Mouse (Mus musculus) CH12.LX (cell line): Measurements from ENCODE around the gene Cacnb4.

ENCODE experiments used
- CTCF ChIP-seq, 2 experiments: IDR thresholded peaks in 1 of 2; conservative IDR thresholded peaks in 1 of 2; 2 replicates each; pipeline ENCODE4 v1.5.1; 2011 to 2012; ENCODE audit warnings: low read depth in 2 of 2, low read length in 2 of 2, improper control_type of control experiment in 1 of 2, inconsistent platforms in 1 of 2, mild to moderate bottlenecking in 1 of 2, moderate library complexity in 1 of 2
- ELF1 ChIP-seq: IDR thresholded peaks from 2 replicates; pipeline ENCODE4 v1.6.1; 2014; ENCODE audit warnings: low read depth, mild to moderate bottlenecking, inconsistent platforms, low read length, improper control_type of control experiment
- EP300 ChIP-seq: IDR thresholded peaks from 2 replicates; pipeline ENCODE4 v1.6.1; 2011; ENCODE audit warnings: low read length, improper control_type of control experiment
- JUND ChIP-seq: conservative IDR thresholded peaks from 2 replicates; pipeline ENCODE4 v1.6.1; 2011; ENCODE audit warnings: low read depth, low read length, improper control_type of control experiment
- POLR2A ChIP-seq: IDR thresholded peaks from 2 replicates; pipeline ENCODE4 v1.6.1; 2011; ENCODE audit warnings: low read depth, mild to moderate bottlenecking, improper control_type of control experiment, low read length
- POLR2AphosphoS2 ChIP-seq: IDR thresholded peaks from 2 replicates; pipeline ENCODE4 v1.6.1; 2011; ENCODE audit warnings: low read depth, low read length, improper control_type of control experiment
- TCF12 ChIP-seq: IDR thresholded peaks from 2 replicates; pipeline ENCODE4 v1.6.1; 2014; ENCODE audit warnings: low read depth, mild to moderate bottlenecking, inconsistent platforms, low read length, improper control_type of control experiment
- USF1 ChIP-seq: IDR thresholded peaks from 2 replicates; pipeline ENCODE4 v1.6.1; 2014; ENCODE audit warnings: low read depth, mild to moderate bottlenecking, inconsistent platforms, low read length, improper control_type of control experiment

DNA sequence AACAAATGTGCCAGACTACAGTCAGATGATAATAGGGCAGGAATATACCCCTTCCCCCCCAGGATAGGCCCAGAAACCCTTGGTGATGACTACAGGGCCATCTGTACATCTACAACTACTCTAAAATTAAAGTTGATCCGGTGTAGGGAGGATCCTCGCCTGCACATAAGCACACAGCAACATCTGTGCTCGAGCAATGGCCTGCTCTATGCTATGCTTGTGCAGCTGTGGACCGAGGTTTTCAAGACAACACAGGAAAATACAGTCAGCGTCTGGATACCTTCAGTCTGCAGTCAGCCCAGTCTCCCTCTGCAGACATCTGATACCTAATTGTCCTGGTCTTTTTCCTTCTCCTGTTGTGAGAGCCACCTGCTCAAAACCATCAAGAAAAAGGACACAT, 83.4 kb downstream of the Cacnb4 start:
- TF ChIP-seq USF1: no peak
- TF ChIP-seq TCF12: no peak
- TF ChIP-seq EP300: no peak
- no peak for TF ChIP-seq POLR2A
- no peak for TF ChIP-seq CTCF (conservative IDR thresholded peaks at IDR 0.05 in 1 of 2, IDR thresholded peaks at IDR 0.05 in 1 of 2; ENCODE audit: low read depth in 2 of 2, low read length in 2 of 2)
- TF ChIP-seq ELF1: no peak
- no peak for TF ChIP-seq JUND
- no peak for TF ChIP-seq POLR2AphosphoS2
